Mouse (Mus musculus): ENCODE measurements around the gene Ddah1. TPM values are rescaled to one million over a fixed set of nuclear protein-coding genes. Genes with fewer than 3 reads are reported as not detected.

The Ddah1 gene
- total RNA-seq, 1 experiment: 15.5 TPM

DNA sequence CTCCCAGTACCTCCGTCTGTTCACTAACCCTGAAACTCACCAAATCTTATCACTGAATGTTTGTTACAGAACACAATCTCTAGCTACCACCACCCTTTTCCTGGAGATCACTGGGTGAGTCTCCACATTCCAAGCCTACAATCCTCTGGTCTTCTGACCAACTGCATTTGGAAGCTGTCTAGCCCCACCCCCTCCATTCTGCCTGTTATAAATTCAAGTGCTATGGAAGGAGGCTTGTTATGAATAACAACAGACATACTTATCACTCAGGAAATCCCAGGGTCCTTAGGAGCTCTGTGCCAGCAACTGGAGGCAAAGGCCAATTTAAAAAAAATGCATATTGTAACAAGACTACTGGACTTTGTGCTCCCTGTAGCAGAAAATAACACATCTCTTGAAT lies 58.3 kb downstream of the Ddah1 start:
- no peak for DNase-seq (ENCODE audit: low read depth, low spot score)
- in situ Hi-C loops (cut with MboI; ENCODE audit: low sequenced_read_pairs in 2 of 2, unreplicated experiment in 2 of 2): no loop called here
- Histone ChIP-seq H3K36me3 (ENCODE audit: control insufficient read depth, insufficient read depth, low read length, poor library complexity, severe bottlenecking) (no peaks in the 10 kb centered on the region), H3K9ac (ENCODE audit: insufficient read depth, low read depth, low read length, poor library complexity, severe bottlenecking) (no peak overlapping the region), H3K9me3 (ENCODE audit: control insufficient read depth, insufficient read depth, low read depth, low read length) (no peaks in the 10 kb centered on the region), H3K4me1 (ENCODE audit: control insufficient read depth in 2 of 2, insufficient read depth in 2 of 2, low read length in 2 of 2, poor library complexity in 1 of 2) (no peaks in the 10 kb centered on the region), H3K4me3 (ENCODE audit: insufficient read depth in 1 of 2, low read depth in 1 of 2, low read length in 2 of 2, poor library complexity in 1 of 2, severe bottlenecking in 1 of 2) (no peak overlapping the region), H3K27ac (ENCODE audit: insufficient read depth, low read depth, low read length, poor library complexity, severe bottlenecking) (no peak overlapping the region)
- TF ChIP-seq HCFC1 (IDR thresholded peaks at IDR 0.05; ENCODE audit: borderline replicate concordance, insufficient read depth, low read length) (no peak), MAFK (IDR thresholded peaks at IDR 0.05; ENCODE audit: insufficient read depth, low read depth, low read length) (no peak), ZC3H11A (IDR thresholded peaks at IDR 0.05; ENCODE audit: borderline replicate concordance, low read depth, low read length) (no peak), CHD2 (IDR thresholded peaks at IDR 0.05; ENCODE audit: low read depth, low read length) (no peak), ZNF384 (IDR thresholded peaks at IDR 0.05; ENCODE audit: low read depth, low read length) (no peak)

GRCm38 (mm10) chr3:145817276-145817675 lies 58.8 kb downstream of the Ddah1 start:
- Histone ChIP-seq H3K27ac (ENCODE audit: insufficient read depth, low read depth, low read length, poor library complexity, severe bottlenecking) (no peak overlapping the region), H3K9ac (ENCODE audit: insufficient read depth, low read depth, low read length, poor library complexity, severe bottlenecking) (no peak overlapping the region), H3K4me1 (ENCODE audit: control insufficient read depth in 2 of 2, insufficient read depth in 2 of 2, low read length in 2 of 2, poor library complexity in 1 of 2) (no peaks in the 10 kb centered on the region), H3K36me3 (ENCODE audit: control insufficient read depth, insufficient read depth, low read length, poor library complexity, severe bottlenecking) (no peaks in the 10 kb centered on the region), H3K9me3 (ENCODE audit: control insufficient read depth, insufficient read depth, low read depth, low read length) (no peaks in the 10 kb centered on the region), H3K4me3 (ENCODE audit: insufficient read depth in 1 of 2, low read depth in 1 of 2, low read length in 2 of 2, poor library complexity in 1 of 2, severe bottlenecking in 1 of 2) (no peak overlapping the region)
- no peak for DNase-seq (ENCODE audit: low read depth, low spot score)
- in situ Hi-C loops (cut with MboI; ENCODE audit: low sequenced_read_pairs in 2 of 2, unreplicated experiment in 2 of 2): no loop called here
- TF ChIP-seq MAFK (IDR thresholded peaks at IDR 0.05; ENCODE audit: insufficient read depth, low read depth, low read length) (no peak), HCFC1 (IDR thresholded peaks at IDR 0.05; ENCODE audit: borderline replicate concordance, insufficient read depth, low read length) (no peak), CHD2 (IDR thresholded peaks at IDR 0.05; ENCODE audit: low read depth, low read length) (no peak), ZNF384 (IDR thresholded peaks at IDR 0.05; ENCODE audit: low read depth, low read length) (no peak), ZC3H11A (IDR thresholded peaks at IDR 0.05; ENCODE audit: borderline replicate concordance, low read depth, low read length) (no peak)

- no peak for DNase-seq (ENCODE audit: low read depth, low spot score)
- Histone ChIP-seq H3K36me3 (ENCODE audit: control insufficient read depth, insufficient read depth, low read length, poor library complexity, severe bottlenecking) (no peaks in the 10 kb centered on the region), H3K9ac (ENCODE audit: insufficient read depth, low read depth, low read length, poor library complexity, severe bottlenecking) (no peak overlapping the region), H3K4me3 (ENCODE audit: insufficient read depth in 1 of 2, low read depth in 1 of 2, low read length in 2 of 2, poor library complexity in 1 of 2, severe bottlenecking in 1 of 2) (no peak overlapping the region), H3K4me1 (ENCODE audit: control insufficient read depth in 2 of 2, insufficient read depth in 2 of 2, low read length in 2 of 2, poor library complexity in 1 of 2) (no peaks in the 10 kb centered on the region), H3K27ac (ENCODE audit: insufficient read depth, low read depth, low read length, poor library complexity, severe bottlenecking) (no peak overlapping the region), H3K9me3 (ENCODE audit: control insufficient read depth, insufficient read depth, low read depth, low read length) (no peaks in the 10 kb centered on the region)
- in situ Hi-C loops (cut with MboI; ENCODE audit: low sequenced_read_pairs in 2 of 2, unreplicated experiment in 2 of 2): no loop called here
- TF ChIP-seq ZC3H11A (IDR thresholded peaks at IDR 0.05; ENCODE audit: borderline replicate concordance, low read depth, low read length): no peak
- no peak for TF ChIP-seq MAFK (IDR thresholded peaks at IDR 0.05; ENCODE audit: insufficient read depth, low read depth, low read length)
- no peak for TF ChIP-seq ZNF384 (IDR thresholded peaks at IDR 0.05; ENCODE audit: low read depth, low read length)
- no peak for TF ChIP-seq HCFC1 (IDR thresholded peaks at IDR 0.05; ENCODE audit: borderline replicate concordance, insufficient read depth, low read length)
- TF ChIP-seq CHD2 (IDR thresholded peaks at IDR 0.05; ENCODE audit: low read depth, low read length): no peak
Measured at GRCm38 (mm10) chr3:145820439-145820838, 62.0 kb downstream of the Ddah1 start.

GRCm38 (mm10) chr3:145820938-145821337 lies 62.5 kb downstream of the Ddah1 start:
- Histone ChIP-seq H3K9me3 (ENCODE audit: control insufficient read depth, insufficient read depth, low read depth, low read length) (no peaks in the 10 kb centered on the region), H3K4me1 (ENCODE audit: control insufficient read depth in 2 of 2, insufficient read depth in 2 of 2, low read length in 2 of 2, poor library complexity in 1 of 2) (no peaks in the 10 kb centered on the region), H3K9ac (ENCODE audit: insufficient read depth, low read depth, low read length, poor library complexity, severe bottlenecking) (no peak overlapping the region), H3K4me3 (ENCODE audit: insufficient read depth in 1 of 2, low read depth in 1 of 2, low read length in 2 of 2, poor library complexity in 1 of 2, severe bottlenecking in 1 of 2) (no peak overlapping the region), H3K36me3 (ENCODE audit: control insufficient read depth, insufficient read depth, low read length, poor library complexity, severe bottlenecking) (no peaks in the 10 kb centered on the region), H3K27ac (ENCODE audit: insufficient read depth, low read depth, low read length, poor library complexity, severe bottlenecking) (no peak overlapping the region)
- DNase-seq (ENCODE audit: low read depth, low spot score): peak; percentile 7
- TF ChIP-seq MAFK (IDR thresholded peaks at IDR 0.05; ENCODE audit: insufficient read depth, low read depth, low read length) (no peak), ZC3H11A (IDR thresholded peaks at IDR 0.05; ENCODE audit: borderline replicate concordance, low read depth, low read length) (peak; percentile 12; the same call in 1 of the 2 replicates)
- in situ Hi-C loops (cut with MboI; ENCODE audit: low sequenced_read_pairs in 2 of 2, unreplicated experiment in 2 of 2): no loop called here

GRCm38 (mm10) chr3:145822201-145822600 lies 63.7 kb downstream of the Ddah1 start:
- Histone ChIP-seq H3K9me3 (ENCODE audit: control insufficient read depth, insufficient read depth, low read depth, low read length) (no peaks in the 10 kb centered on the region), H3K9ac (ENCODE audit: insufficient read depth, low read depth, low read length, poor library complexity, severe bottlenecking) (no peak overlapping the region), H3K4me1 (ENCODE audit: control insufficient read depth in 2 of 2, insufficient read depth in 2 of 2, low read length in 2 of 2, poor library complexity in 1 of 2) (no peaks in the 10 kb centered on the region), H3K27ac (ENCODE audit: insufficient read depth, low read depth, low read length, poor library complexity, severe bottlenecking) (no peak overlapping the region), H3K36me3 (ENCODE audit: control insufficient read depth, insufficient read depth, low read length, poor library complexity, severe bottlenecking) (no peaks in the 10 kb centered on the region), H3K4me3 (ENCODE audit: insufficient read depth in 1 of 2, low read depth in 1 of 2, low read length in 2 of 2, poor library complexity in 1 of 2, severe bottlenecking in 1 of 2) (no peak overlapping the region)
- DNase-seq (ENCODE audit: low read depth, low spot score): no peak
- TF ChIP-seq CHD2 (IDR thresholded peaks at IDR 0.05; ENCODE audit: low read depth, low read length): no peak
- no peak for TF ChIP-seq ZC3H11A (IDR thresholded peaks at IDR 0.05; ENCODE audit: borderline replicate concordance, low read depth, low read length)
- no peak for TF ChIP-seq ZNF384 (IDR thresholded peaks at IDR 0.05; ENCODE audit: low read depth, low read length)
- TF ChIP-seq HCFC1 (IDR thresholded peaks at IDR 0.05; ENCODE audit: borderline replicate concordance, insufficient read depth, low read length): no peak
- TF ChIP-seq MAFK (IDR thresholded peaks at IDR 0.05; ENCODE audit: insufficient read depth, low read depth, low read length): no peak
- in situ Hi-C loops (cut with MboI; ENCODE audit: low sequenced_read_pairs in 2 of 2, unreplicated experiment in 2 of 2): no loop called here

All from ES-E14 (cell line).